Mouse (Mus musculus) cerebellum, adult 2 months (tissue): ENCODE data around the gene Tpcn2. TPM values are rescaled to one million over a fixed set of nuclear protein-coding genes. Genes with fewer than 3 reads are reported as not detected.

Source experiments
- DNase-seq, 2 experiments: peaks; one replicate each; pipeline ENCODE4 v3.0.0; 2021
- H3K27ac ChIP-seq: fragments of 200-500 bp; 2 replicates; pipeline ENCODE4 v1.5.1; 2012; ENCODE audit warnings: low read length, control low read depth, inconsistent platforms; ENCODE audit not compliant: insufficient read depth
- H3K27me3 ChIP-seq: fragments of 200-500 bp; 2 replicates; pipeline ENCODE4 v1.6.1; 2012; ENCODE audit warnings: inconsistent platforms, mild to moderate bottlenecking, low read length, moderate library complexity; ENCODE audit not compliant: control insufficient read depth, insufficient read depth
- H3K4me1 ChIP-seq: fragments of 200-500 bp; 2 replicates; pipeline ENCODE4 v1.6.1; 2011; ENCODE audit warnings: low read length; ENCODE audit not compliant: control insufficient read depth, insufficient read depth
- H3K4me3 ChIP-seq: fragments of 200-500 bp; replicated peaks from 2 replicates; pipeline ENCODE3; 2011; ENCODE audit warnings: mild to moderate bottlenecking, low read depth, low read length, control low read depth; ENCODE audit not compliant: insufficient read depth
- CTCF ChIP-seq: fragments of 200-500 bp; IDR thresholded peaks from 2 replicates; pipeline ENCODE4 v1.5.1; 2011; ENCODE audit warnings: low read depth, mild to moderate bottlenecking, control low read depth, low read length, moderate library complexity, borderline replicate concordance; ENCODE audit not compliant: insufficient read depth
- POLR2A ChIP-seq: fragments of 200-500 bp; IDR thresholded peaks from 2 replicates; pipeline ENCODE4 v1.6.1; 2011; ENCODE audit warnings: low read length, control low read depth, borderline replicate concordance; ENCODE audit not compliant: insufficient read depth
- WGBS: fragments of 180-500 bp; shearing (Covaris S2); methylation state at CpG from one replicate; pipeline ENCODE4 v1.1.7; 2018; 5-methylcytosine and 5-hydroxymethylcytosine counted together
- polyA plus RNA-seq: library from polyadenylated mRNA; depleted of rRNA; stranded (reverse); fragments of >200 nt; gene quantifications from 2 replicates; pipeline ENCODE4 v1.2.3, GENCODE M21; 2012

Tpcn2 gene
- polyA plus RNA-seq, 1 experiment = 24.4 TPM

- TF ChIP-seq POLR2A (no peak), CTCF (no peak)
- DNase-seq = no peak
- H3K4me3 ChIP-seq = no peak overlapping the region
- H3K27me3 ChIP-seq = no peaks in the 10 kb centered on the region
- WGBS = 11% methylated on average over 15 of the region's 15 CpGs
- no peak overlapping the region for H3K27ac ChIP-seq
- H3K4me1 ChIP-seq = no peaks in the 10 kb centered on the region; the same call in 1 of the 2 replicates
Observed at GRCm38 (mm10) chr7:145173563-145173962, 110.2 kb downstream of the Tpcn2 start.

GRCm38 (mm10) chr7:145173116-145173515, 110.7 kb downstream of the Tpcn2 start:
- Histone ChIP-seq H3K4me3 (no peak overlapping the region), H3K4me1 (no peaks in the 10 kb centered on the region; the same call in 1 of the 2 replicates), H3K27me3 (no peaks in the 10 kb centered on the region), H3K27ac (no peak overlapping the region)
- WGBS = 27% methylated on average over 12 of the region's 12 CpGs
- no peak for DNase-seq
- TF ChIP-seq CTCF (no peak), POLR2A (no peak)

- DNase-seq = no peak
- no peaks in the 10 kb centered on the region; the same call in 1 of the 2 replicates for H3K4me1 ChIP-seq
- 30% methylated on average over 3 of the region's 3 CpGs for WGBS
- no peak overlapping the region for H3K4me3 ChIP-seq
- H3K27me3 ChIP-seq = no peaks in the 10 kb centered on the region
- no peak overlapping the region for H3K27ac ChIP-seq
- TF ChIP-seq POLR2A (no peak), CTCF (no peak)
Observed at GRCm38 (mm10) chr7:145169703-145170102, 114.1 kb downstream of the Tpcn2 start.

GRCm38 (mm10) chr7:145159283-145160240, 124.2 kb downstream of the Tpcn2 start:
- WGBS = 66% methylated on average over 13 of the region's 13 CpGs
- DNase-seq = no peak
- no peaks in the 10 kb centered on the region for H3K4me1 ChIP-seq
- H3K27me3 ChIP-seq = no peaks in the 10 kb centered on the region
- no peak overlapping the region for H3K4me3 ChIP-seq
- H3K27ac ChIP-seq = no peak overlapping the region
- no peak for TF ChIP-seq POLR2A
- no peak for TF ChIP-seq CTCF

- Histone ChIP-seq H3K27ac (no peak overlapping the region), H3K27me3 (no peaks in the 10 kb centered on the region), H3K4me1 (no peaks in the 10 kb centered on the region), H3K4me3 (no peak overlapping the region)
- no peak for TF ChIP-seq CTCF
- no peak for TF ChIP-seq POLR2A
- WGBS = 85% methylated on average over 4 of the region's 4 CpGs
- no peak for DNase-seq
Observed at GRCm38 (mm10) chr7:145155666-145156065, 128.1 kb downstream of the Tpcn2 start.

GRCm38 (mm10) chr7:145154066-145154465, 129.7 kb downstream of the Tpcn2 start:
- no peak overlapping the region for H3K27ac ChIP-seq
- WGBS = 74% methylated on average over 1 of the region's 1 CpGs
- no peaks in the 10 kb centered on the region for H3K4me1 ChIP-seq
- DNase-seq = no peak
- TF ChIP-seq CTCF (no peak), POLR2A (no peak)
- no peak overlapping the region for H3K4me3 ChIP-seq
- no peaks in the 10 kb centered on the region for H3K27me3 ChIP-seq

- TF ChIP-seq CTCF (no peak), POLR2A (no peak)
- no peak for DNase-seq
- H3K4me3 ChIP-seq = no peak overlapping the region
- H3K4me1 ChIP-seq = no peaks in the 10 kb centered on the region
- H3K27me3 ChIP-seq = no peaks in the 10 kb centered on the region
- 74% methylated on average over 3 of the region's 3 CpGs for WGBS
- no peak overlapping the region for H3K27ac ChIP-seq
Observed at GRCm38 (mm10) chr7:145151845-145152244, 132.0 kb downstream of the Tpcn2 start.

GRCm38 (mm10) chr7:145148902-145149301, 134.9 kb downstream of the Tpcn2 start:
- no peak overlapping the region for H3K27ac ChIP-seq
- no peaks in the 10 kb centered on the region for H3K27me3 ChIP-seq
- no peak overlapping the region for H3K4me3 ChIP-seq
- 90% methylated on average over 4 of the region's 4 CpGs for WGBS
- TF ChIP-seq POLR2A (no peak), CTCF (no peak)
- DNase-seq = no peak
- H3K4me1 ChIP-seq = no peaks in the 10 kb centered on the region
